Mouse (Mus musculus) liver, embryonic 14.5 days (tissue): ENCODE data around the gene Gsdma.

Source experiments
- CTCF ChIP-seq: IDR thresholded peaks from 2 replicates; pipeline ENCODE4 v1.5.1; 2016; ENCODE audit warnings: antibody characterized with exemption, low read depth, control low read depth
- EP300 ChIP-seq: IDR thresholded peaks from 2 replicates; pipeline ENCODE4 v1.6.1; 2016; ENCODE audit warnings: antibody characterized with exemption, low read depth

GRCm38 (mm10) chr11:98688009-98688408 lies 23.9 kb downstream of the Gsdma start:
- TF ChIP-seq EP300, result no peak
- no peak for TF ChIP-seq CTCF
